Mouse (Mus musculus) small intestine, adult 2 months (tissue): ENCODE measurements around the gene 4932415D10Rik.

Source experiments
- CTCF ChIP-seq: fragments of 200-500 bp; IDR thresholded peaks from 2 replicates; pipeline ENCODE4 v1.5.1; 2012; ENCODE audit warnings: low read depth, mild to moderate bottlenecking, control low read depth, inconsistent platforms, low read length, moderate library complexity, mixed read lengths; ENCODE audit not compliant: insufficient replicate concordance, insufficient read length; ENCODE audit errors: extremely low read depth
- POLR2A ChIP-seq: fragments of 200-500 bp; IDR thresholded peaks from 2 replicates; pipeline ENCODE4 v1.6.1; 2012; ENCODE audit warnings: low read depth, mild to moderate bottlenecking, control low read depth, inconsistent platforms, low read length, moderate library complexity

DNA sequence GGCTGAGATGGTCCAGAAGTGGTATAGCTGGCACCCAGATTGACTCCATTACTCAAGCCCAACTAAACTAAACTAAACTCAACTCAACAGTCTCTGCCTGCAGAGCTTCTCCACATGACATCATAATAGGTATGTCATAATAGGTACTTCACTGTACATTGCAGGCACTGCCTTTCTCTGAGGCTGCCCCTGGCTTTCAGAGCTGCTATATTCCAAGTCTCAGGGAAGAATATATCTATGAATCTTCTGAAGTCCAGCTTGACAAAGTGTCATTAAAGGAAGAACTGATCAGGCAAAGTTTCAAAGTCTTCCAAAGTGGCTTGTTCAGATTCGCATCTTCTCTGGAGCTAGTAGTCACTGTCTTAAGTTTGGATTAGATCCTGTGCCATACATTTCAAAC lies at the start of gene 4932415D10Rik:
- no peak for TF ChIP-seq CTCF
- no peak for TF ChIP-seq POLR2A
